Mouse (Mus musculus): Measurements from ENCODE around the gene Ankrd44.

- TF ChIP-seq CTCF (IDR thresholded peaks at IDR 0.05; ENCODE audit: borderline replicate concordance, insufficient read depth, low read depth, low read length) (no peak), POLR2A (IDR thresholded peaks at IDR 0.05; ENCODE audit: borderline replicate concordance, insufficient read depth, low read length) (no peak)
These were observed 215.6 kb downstream of the Ankrd44 start for GRCm38 (mm10) chr1:54710550-54710949.
